Mouse (Mus musculus): ENCODE measurements at regions not wholly inside any gene's neighbourhood (a gene's known extent, or its start where the extent isn't known, plus 50 kb on each side); places are given as distances from the start of the nearest gene placed in this dataset.

- TF ChIP-seq CTCF (conservative IDR thresholded peaks at IDR 0.05; ENCODE audit: low read length) (no peak), POU5F1 (IDR thresholded peaks at IDR 0.05; ENCODE audit: borderline replicate concordance, low read length) (no peak)
Measured at GRCm38 (mm10) chr17:43214038-43214437, 56.1 kb upstream of the Adgrf1 start.

All from E14TG2a.4 (cell line).